Mouse (Mus musculus): Measurements from ENCODE around the gene Cdc5l. TPM values are rescaled to one million over a fixed set of nuclear protein-coding genes. Genes with fewer than 3 reads are reported as not detected.

Cdc5l gene
- polyA plus RNA-seq, 1 experiment = 6.0 TPM

DNA sequence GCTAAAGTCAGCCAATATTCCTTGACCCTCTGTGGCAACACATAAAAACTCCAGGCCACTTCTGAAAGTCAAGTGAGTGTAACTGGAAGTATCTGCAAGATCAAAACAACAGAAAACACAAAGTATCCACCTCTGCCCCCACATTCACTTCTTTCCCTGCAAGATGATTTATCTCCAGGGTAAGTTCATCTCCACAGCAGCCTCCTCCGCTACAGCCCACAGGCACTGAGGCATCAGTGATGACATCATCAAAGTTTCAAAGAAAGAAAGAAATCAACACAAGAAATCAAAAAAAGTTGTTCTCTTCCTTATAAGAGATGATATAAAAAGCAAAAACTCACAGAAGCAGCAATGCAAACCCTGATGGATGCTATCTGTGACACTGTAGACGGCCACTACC lies 24.8 kb downstream of the Cdc5l start:
- H3K27ac ChIP-seq (ENCODE audit: insufficient read depth, low read length) = no peak overlapping the region
- WGBS = 85% methylated on average over 2 of the region's 2 CpGs
- H3K4me3 ChIP-seq (ENCODE audit: extremely low read depth, insufficient read depth, insufficient read length) = no peak overlapping the region
- no peaks in the 10 kb centered on the region for H3K27me3 ChIP-seq (ENCODE audit: control insufficient read depth, insufficient read depth, low read length)
- no peak for TF ChIP-seq POLR2A (IDR thresholded peaks at IDR 0.05; ENCODE audit: low read depth, low read length)
- no peak for TF ChIP-seq CTCF (IDR thresholded peaks at IDR 0.05; ENCODE audit: extremely low read depth, insufficient read depth, insufficient read length, insufficient replicate concordance)
- H3K4me1 ChIP-seq (ENCODE audit: control insufficient read depth, insufficient read depth, insufficient read length) = no peaks in the 10 kb centered on the region
- DNase-seq (ENCODE audit: low read depth in 1 of 2, low spot score in 2 of 2) = no peak
- peaks cover 52% of the 10 kb centered on the region for H3K36me3 ChIP-seq (ENCODE audit: control insufficient read depth, insufficient read depth, low read length)

- H3K36me3 ChIP-seq (ENCODE audit: control insufficient read depth, insufficient read depth, low read length) = peaks cover 42% of the 10 kb centered on the region
Observed at GRCm38 (mm10) chr17:45406281-45406680, 27.3 kb downstream of the Cdc5l start.

GRCm38 (mm10) chr17:45403207-45403606 lies 30.3 kb downstream of the Cdc5l start:
- TF ChIP-seq CTCF (IDR thresholded peaks at IDR 0.05; ENCODE audit: extremely low read depth, insufficient read depth, insufficient read length, insufficient replicate concordance) (no peak), POLR2A (IDR thresholded peaks at IDR 0.05; ENCODE audit: low read depth, low read length) (no peak)
- 16% methylated on average over 3 of the region's 3 CpGs for WGBS
- Histone ChIP-seq H3K4me3 (ENCODE audit: extremely low read depth, insufficient read depth, insufficient read length) (no peak overlapping the region), H3K4me1 (ENCODE audit: control insufficient read depth, insufficient read depth, insufficient read length) (no peaks in the 10 kb centered on the region), H3K27ac (ENCODE audit: insufficient read depth, low read length) (no peak overlapping the region), H3K36me3 (ENCODE audit: control insufficient read depth, insufficient read depth, low read length) (peaks cover 31% of the 10 kb centered on the region), H3K27me3 (ENCODE audit: control insufficient read depth, insufficient read depth, low read length) (no peaks in the 10 kb centered on the region)
- peak; percentile 15 to 22 for DNase-seq (ENCODE audit: low read depth in 1 of 2, low spot score in 2 of 2)

More at GRCm38 (mm10) chr17:45406281-45406680, 27.3 kb downstream of the Cdc5l start:
- WGBS = 96% methylated on average over 10 of the region's 10 CpGs
- H3K4me3 ChIP-seq (ENCODE audit: extremely low read depth, insufficient read depth, insufficient read length) = no peak overlapping the region
- no peak for TF ChIP-seq POLR2A (IDR thresholded peaks at IDR 0.05; ENCODE audit: low read depth, low read length)
- no peak for TF ChIP-seq CTCF (IDR thresholded peaks at IDR 0.05; ENCODE audit: extremely low read depth, insufficient read depth, insufficient read length, insufficient replicate concordance)
- DNase-seq (ENCODE audit: low read depth in 1 of 2, low spot score in 2 of 2) = no peak
- H3K27ac ChIP-seq (ENCODE audit: insufficient read depth, low read length) = no peak overlapping the region
- no peaks in the 10 kb centered on the region for H3K27me3 ChIP-seq (ENCODE audit: control insufficient read depth, insufficient read depth, low read length)
- no peaks in the 10 kb centered on the region for H3K4me1 ChIP-seq (ENCODE audit: control insufficient read depth, insufficient read depth, insufficient read length)

- WGBS = 94% methylated on average over 3 of the region's 3 CpGs
- H3K4me3 ChIP-seq (ENCODE audit: extremely low read depth, insufficient read depth, insufficient read length) = no peak overlapping the region
- TF ChIP-seq CTCF (IDR thresholded peaks at IDR 0.05; ENCODE audit: extremely low read depth, insufficient read depth, insufficient read length, insufficient replicate concordance) = no peak
- TF ChIP-seq POLR2A (IDR thresholded peaks at IDR 0.05; ENCODE audit: low read depth, low read length) = no peak
- no peak overlapping the region for H3K27ac ChIP-seq (ENCODE audit: insufficient read depth, low read length)
- no peaks in the 10 kb centered on the region for H3K27me3 ChIP-seq (ENCODE audit: control insufficient read depth, insufficient read depth, low read length)
- no peak for DNase-seq (ENCODE audit: low read depth in 1 of 2, low spot score in 2 of 2)
- H3K4me1 ChIP-seq (ENCODE audit: control insufficient read depth, insufficient read depth, insufficient read length) = no peaks in the 10 kb centered on the region
- H3K36me3 ChIP-seq (ENCODE audit: control insufficient read depth, insufficient read depth, low read length) = peaks cover 30% of the 10 kb centered on the region
Observed at GRCm38 (mm10) chr17:45402601-45403000, 30.9 kb downstream of the Cdc5l start.

DNA sequence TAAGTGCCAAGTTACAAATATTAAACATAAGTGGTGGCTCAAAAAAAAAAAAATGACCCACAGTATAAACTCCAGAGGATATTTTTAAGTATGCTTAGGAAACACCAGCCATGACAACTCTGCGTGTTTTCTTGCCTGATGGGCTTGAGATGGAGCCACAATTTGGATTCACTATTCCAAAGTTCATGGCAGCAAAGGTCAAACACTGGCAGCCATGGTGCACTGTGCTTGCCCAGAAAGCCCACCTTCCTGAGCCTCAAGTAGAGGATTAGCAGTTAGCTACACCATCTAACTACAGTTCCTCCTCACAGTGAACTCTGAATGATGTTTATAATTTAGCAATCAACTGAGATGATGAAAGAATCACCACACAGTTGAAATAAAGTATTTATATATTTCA lies 31.4 kb downstream of the Cdc5l start:
- Histone ChIP-seq H3K27ac (ENCODE audit: insufficient read depth, low read length) (no peak overlapping the region), H3K4me1 (ENCODE audit: control insufficient read depth, insufficient read depth, insufficient read length) (no peaks in the 10 kb centered on the region), H3K4me3 (ENCODE audit: extremely low read depth, insufficient read depth, insufficient read length) (no peak overlapping the region), H3K27me3 (ENCODE audit: control insufficient read depth, insufficient read depth, low read length) (no peaks in the 10 kb centered on the region), H3K36me3 (ENCODE audit: control insufficient read depth, insufficient read depth, low read length) (peaks cover 26% of the 10 kb centered on the region)
- WGBS = 89% methylated on average over 1 of the region's 1 CpGs
- no peak for TF ChIP-seq POLR2A (IDR thresholded peaks at IDR 0.05; ENCODE audit: low read depth, low read length)
- TF ChIP-seq CTCF (IDR thresholded peaks at IDR 0.05; ENCODE audit: extremely low read depth, insufficient read depth, insufficient read length, insufficient replicate concordance) = no peak
- DNase-seq (ENCODE audit: low read depth in 1 of 2, low spot score in 2 of 2) = no peak

GRCm38 (mm10) chr17:45401126-45401905 lies 32.2 kb downstream of the Cdc5l start:
- Histone ChIP-seq H3K4me1 (ENCODE audit: control insufficient read depth, insufficient read depth, insufficient read length) (no peaks in the 10 kb centered on the region), H3K36me3 (ENCODE audit: control insufficient read depth, insufficient read depth, low read length) (peaks cover 25% of the 10 kb centered on the region), H3K27me3 (ENCODE audit: control insufficient read depth, insufficient read depth, low read length) (no peaks in the 10 kb centered on the region), H3K4me3 (ENCODE audit: extremely low read depth, insufficient read depth, insufficient read length) (no peak overlapping the region), H3K27ac (ENCODE audit: insufficient read depth, low read length) (no peak overlapping the region)
- 88% methylated on average over 5 of the region's 5 CpGs for WGBS
- DNase-seq (ENCODE audit: low read depth in 1 of 2, low spot score in 2 of 2) = no peak
- TF ChIP-seq CTCF (IDR thresholded peaks at IDR 0.05; ENCODE audit: extremely low read depth, insufficient read depth, insufficient read length, insufficient replicate concordance) (no peak), POLR2A (IDR thresholded peaks at IDR 0.05; ENCODE audit: low read depth, low read length) (no peak)

GRCm38 (mm10) chr17:45398021-45398420 lies 35.5 kb downstream of the Cdc5l start:
- 96% methylated on average over 2 of the region's 2 CpGs for WGBS
- Histone ChIP-seq H3K4me1 (ENCODE audit: control insufficient read depth, insufficient read depth, insufficient read length) (no peaks in the 10 kb centered on the region), H3K27me3 (ENCODE audit: control insufficient read depth, insufficient read depth, low read length) (no peaks in the 10 kb centered on the region), H3K36me3 (ENCODE audit: control insufficient read depth, insufficient read depth, low read length) (peaks cover 17% of the 10 kb centered on the region), H3K27ac (ENCODE audit: insufficient read depth, low read length) (no peak overlapping the region), H3K4me3 (ENCODE audit: extremely low read depth, insufficient read depth, insufficient read length) (no peak overlapping the region)
- DNase-seq (ENCODE audit: low read depth in 1 of 2, low spot score in 2 of 2) = no peak
- no peak for TF ChIP-seq CTCF (IDR thresholded peaks at IDR 0.05; ENCODE audit: extremely low read depth, insufficient read depth, insufficient read length, insufficient replicate concordance)
- TF ChIP-seq POLR2A (IDR thresholded peaks at IDR 0.05; ENCODE audit: low read depth, low read length) = no peak

Data from spleen, adult 2 months (tissue).